Mouse (Mus musculus) embryonic facial prominence, embryonic 12.5 days (tissue): ENCODE results near the gene Rell1. TPM values are rescaled to one million over a fixed set of nuclear protein-coding genes. Genes with fewer than 3 reads are reported as not detected.
A peak's percentile ranks its signal among the peaks of the same experiment; 100 is the strongest.
"Not testable (repeated sequence)": the region's sequence is repeated elsewhere in the genome, so short reads cannot be mapped to it uniquely, and the experiment has no call there.

ENCODE experiments used
- ATAC-seq: fragments of 200-750 bp; cut with Nextera tagmentation; 2 replicates; pipeline ENCODE4 v1.8.0; 2017; ENCODE audit not compliant: insufficient number of reproducible peaks, insufficient read depth, low FRiP score, low TSS enrichment
- H3K27ac ChIP-seq: fragments of 300-500 bp; sonication (generic); 2 replicates; pipeline ENCODE4 v1.5.1; 2016; ENCODE audit warnings: mild to moderate bottlenecking
- H3K27me3 ChIP-seq: fragments of 300-500 bp; sonication (generic); 2 replicates; pipeline ENCODE4 v1.6.1; 2016; ENCODE audit warnings: mild to moderate bottlenecking, moderate library complexity
- H3K36me3 ChIP-seq: fragments of 300-500 bp; sonication (generic); 2 replicates; pipeline ENCODE4 v1.6.1; 2016; ENCODE audit warnings: mild to moderate bottlenecking
- H3K4me1 ChIP-seq: fragments of 300-500 bp; sonication (generic); 2 replicates; pipeline ENCODE4 v1.6.1; 2016
- H3K4me2 ChIP-seq: fragments of 300-500 bp; sonication (generic); replicated peaks from 2 replicates; pipeline ENCODE4 v1.6.1; 2016; ENCODE audit warnings: mild to moderate bottlenecking, moderate library complexity
- H3K4me3 ChIP-seq: fragments of 300-500 bp; sonication (generic); 2 replicates; pipeline ENCODE4 v1.5.1; 2016; ENCODE audit warnings: mild to moderate bottlenecking
- H3K9ac ChIP-seq: fragments of 300-500 bp; sonication (generic); 2 replicates; pipeline ENCODE4 v1.6.1; 2016; ENCODE audit warnings: mild to moderate bottlenecking, moderate library complexity
- H3K9me3 ChIP-seq: fragments of 300-500 bp; sonication (generic); 2 replicates; pipeline ENCODE4 v1.6.1; 2016; ENCODE audit warnings: mild to moderate bottlenecking, moderate library complexity
- WGBS: fragments of 180-500 bp; shearing (Covaris S2); methylation state at CpG from one replicate; pipeline ENCODE4 v1.1.7; 2016; 5-methylcytosine and 5-hydroxymethylcytosine counted together
- polyA plus RNA-seq: library from polyadenylated mRNA; unstranded; fragments of >200 nt; fragmentation: Nextera tagmentation; extraction: Ambion mirVana; gene quantifications from 2 replicates; pipeline ENCODE4 v1.2.1, GENCODE M21; 2016

Gene Rell1
- polyA plus RNA-seq, 1 experiment from 2014 or later, result 22.1 TPM

DNA sequence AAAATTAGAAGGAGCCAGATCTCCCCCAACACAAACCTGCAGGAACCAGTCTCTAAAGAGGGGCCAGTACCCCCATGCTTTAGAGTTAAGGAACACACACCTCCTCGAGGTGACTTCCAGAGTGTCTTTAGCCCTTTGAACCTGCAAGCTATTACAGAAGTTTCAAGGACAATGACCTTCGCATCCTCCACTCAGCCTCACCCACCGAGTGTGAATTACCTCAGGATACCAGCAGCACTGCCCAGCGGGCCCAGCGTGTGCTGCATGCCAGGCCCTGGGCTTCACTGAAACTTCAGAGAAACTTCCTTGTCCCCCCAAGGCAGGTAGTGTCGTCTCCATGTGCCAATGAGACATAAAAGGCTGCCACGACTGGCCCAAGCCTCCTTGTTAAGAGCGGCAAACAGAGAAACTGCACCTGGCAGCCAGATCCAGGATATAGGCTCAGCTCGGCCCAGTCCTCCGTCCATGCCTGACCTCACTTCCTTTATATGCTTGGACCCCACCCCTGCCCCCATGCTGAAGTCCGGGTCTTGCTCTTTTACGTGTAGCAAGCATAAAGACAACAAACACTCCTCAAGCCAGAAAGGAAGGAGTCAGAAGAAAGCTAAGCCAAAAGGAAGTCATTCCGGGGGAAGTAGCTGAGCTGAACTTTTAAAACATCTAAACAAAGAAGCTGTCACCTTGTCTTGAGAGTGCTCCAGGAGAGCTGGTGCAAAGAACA lies 45.2 kb downstream of the Rell1 start:
- Histone ChIP-seq H3K36me3 (peaks cover 18% of the 10 kb centered on the region), H3K27me3 (no peaks in the 10 kb centered on the region), H3K4me2 (no peak overlapping the region), H3K27ac (no peak overlapping the region), H3K9me3 (no peaks in the 10 kb centered on the region), H3K4me1 (0 out of 2 replicates have a peak, but pooled peaks cover 4% of the 10 kb centered on the region), H3K9ac (no peak overlapping the region), H3K4me3 (no peak overlapping the region)
- 74% methylated on average over 13 of the region's 13 CpGs for WGBS
- no peak for ATAC-seq

DNA sequence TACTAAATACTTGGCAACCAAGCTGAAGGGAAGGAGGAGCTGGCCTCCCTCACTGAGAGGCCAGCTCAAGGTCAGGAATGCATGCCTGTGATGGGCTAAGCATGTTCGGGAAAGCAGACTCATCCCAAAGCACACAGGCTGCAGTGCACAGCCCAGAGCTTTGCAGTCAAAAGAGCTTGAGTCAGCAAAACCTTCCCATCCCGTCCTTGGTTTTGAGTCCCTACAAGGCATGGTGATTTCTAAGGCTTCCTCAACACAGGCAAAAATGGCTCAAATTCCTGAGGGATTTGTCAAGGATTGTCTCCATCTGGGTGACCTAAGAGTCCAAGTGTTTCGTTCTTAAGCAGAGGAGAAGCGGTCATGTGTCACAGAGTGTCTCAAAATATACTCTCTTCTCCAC lies 50.5 kb downstream of the Rell1 start:
- Histone ChIP-seq H3K4me3 (no peak overlapping the region), H3K36me3 (0 out of 2 replicates have a peak, but pooled peaks cover under 1% of the 10 kb centered on the region), H3K4me1 (0 out of 2 replicates have a peak, but pooled peaks cover 4% of the 10 kb centered on the region), H3K9me3 (no peaks in the 10 kb centered on the region), H3K27me3 (no peaks in the 10 kb centered on the region), H3K27ac (no peak overlapping the region), H3K9ac (no peak overlapping the region), H3K4me2 (no peak overlapping the region)
- no peak for ATAC-seq
- 69% methylated on average over 4 of the region's 4 CpGs for WGBS

DNA sequence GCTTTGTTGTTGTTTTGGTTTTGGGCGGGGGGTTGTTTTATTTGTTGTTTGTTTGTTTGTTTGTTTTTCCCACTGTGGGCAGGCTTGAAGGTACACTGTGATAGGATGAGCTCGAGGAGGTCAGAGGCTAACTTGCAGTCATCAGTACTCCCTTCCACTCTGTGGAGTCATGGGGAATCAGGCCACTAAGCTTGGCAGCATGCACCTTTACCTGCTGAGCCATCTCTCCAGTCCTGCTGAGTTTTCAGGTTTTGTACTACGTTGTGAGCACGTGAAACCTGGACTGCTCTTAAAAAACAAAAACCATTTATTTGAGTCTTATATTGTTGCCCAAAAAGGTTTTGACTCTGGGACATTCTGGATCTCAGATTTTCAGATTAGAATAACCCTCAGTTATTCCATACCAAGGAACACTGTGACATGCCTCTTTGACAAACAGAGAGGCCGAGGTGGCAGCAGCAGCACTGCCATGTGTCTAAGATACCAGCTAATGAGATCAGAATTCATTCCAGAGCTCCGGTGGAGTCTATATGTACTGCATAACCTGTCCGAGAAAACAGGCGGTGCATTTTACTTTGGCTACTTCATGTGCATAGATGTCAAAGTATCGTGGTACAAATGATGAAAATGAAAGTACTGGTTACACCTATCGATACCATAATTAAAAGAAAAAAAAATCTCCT lies 52.1 kb downstream of the Rell1 start:
- ATAC-seq, result no peak
- H3K4me3 ChIP-seq, result no peak overlapping the region
- H3K4me1 ChIP-seq, result 0 out of 2 replicates have a peak, but pooled peaks cover 4% of the 10 kb centered on the region
- H3K9ac ChIP-seq, result no peak overlapping the region
- 89% methylated on average over 10 of the region's 10 CpGs for WGBS
- H3K27me3 ChIP-seq, result no peaks in the 10 kb centered on the region
- no peak overlapping the region for H3K4me2 ChIP-seq
- no peaks in the 10 kb centered on the region for H3K9me3 ChIP-seq
- no peaks in the 10 kb centered on the region for H3K36me3 ChIP-seq
- no peak overlapping the region for H3K27ac ChIP-seq

DNA sequence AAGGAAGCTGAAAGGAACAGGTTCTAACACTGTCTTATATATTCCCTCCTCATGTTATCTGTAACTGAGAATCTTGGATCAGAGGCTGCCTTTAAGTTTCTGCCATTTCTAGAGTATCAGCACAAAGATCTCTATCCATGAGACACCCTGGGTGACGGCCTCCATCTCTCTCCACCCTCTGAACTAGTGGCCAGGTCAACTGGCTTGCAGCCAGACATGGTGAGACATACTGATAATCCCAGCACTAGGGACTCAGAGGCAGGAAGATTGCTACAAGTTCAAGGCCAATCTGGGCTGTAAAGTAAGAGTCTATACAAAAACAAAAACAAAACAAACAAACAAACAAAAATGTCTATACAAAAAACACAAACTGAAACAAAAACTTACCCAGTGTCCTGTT lies 53.8 kb downstream of the Rell1 start:
- WGBS, result 88% methylated on average over 1 of the region's 1 CpGs
- Histone ChIP-seq H3K27me3 (no peaks in the 10 kb centered on the region), H3K9me3 (no peaks in the 10 kb centered on the region), H3K9ac (no peak overlapping the region), H3K4me2 (no peak overlapping the region), H3K4me1 (no peaks in the 10 kb centered on the region), H3K36me3 (no peaks in the 10 kb centered on the region), H3K4me3 (no peak overlapping the region), H3K27ac (no peak overlapping the region)
- ATAC-seq, result no peak

DNA sequence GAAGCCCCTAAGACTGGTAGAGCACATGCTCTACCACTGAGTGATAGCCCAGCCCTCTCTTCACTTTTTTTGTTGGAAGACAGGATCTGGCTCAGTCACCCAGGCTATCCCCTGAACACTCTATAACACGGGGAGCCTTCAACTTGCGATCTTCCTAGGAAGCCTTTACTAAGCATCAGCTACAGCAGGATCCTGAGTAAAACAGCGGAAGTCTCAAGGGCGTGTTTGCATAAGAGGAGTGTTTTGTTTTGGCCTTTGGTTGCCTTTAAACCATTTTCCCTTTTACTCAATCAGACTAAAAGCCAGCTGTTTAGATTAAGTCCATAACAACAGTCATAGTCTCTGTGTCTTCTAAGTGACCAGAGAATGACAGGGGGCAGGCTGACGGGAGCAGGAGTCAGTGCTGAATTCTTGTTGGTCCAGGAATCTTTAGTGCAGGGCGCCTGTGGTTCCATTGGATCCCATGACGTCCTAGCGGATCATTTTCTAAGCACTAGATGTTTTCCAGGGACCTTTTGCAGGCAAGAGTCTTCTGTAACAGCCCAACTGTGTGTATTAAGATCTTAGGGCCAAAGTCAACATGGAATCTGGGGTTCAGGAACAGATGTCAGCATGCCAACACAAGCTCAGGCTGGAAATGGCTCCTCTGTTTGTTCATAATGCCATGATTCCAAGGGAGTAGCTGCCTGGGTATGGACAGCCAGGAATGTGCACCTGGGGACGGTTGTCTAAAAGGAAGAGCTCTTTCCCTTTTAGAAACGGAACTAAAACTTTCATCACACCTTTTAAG lies 58.3 kb downstream of the Rell1 start:
- Histone ChIP-seq H3K27me3 (no peaks in the 10 kb centered on the region), H3K9ac (no peak overlapping the region), H3K4me3 (no peak overlapping the region), H3K4me1 (0 out of 2 replicates have a peak, but pooled peaks cover 3% of the 10 kb centered on the region), H3K9me3 (no peaks in the 10 kb centered on the region), H3K36me3 (no peaks in the 10 kb centered on the region), H3K27ac (no peak overlapping the region), H3K4me2 (no peak overlapping the region)
- 87% methylated on average over 10 of the region's 10 CpGs for WGBS
- ATAC-seq, result no peak

DNA sequence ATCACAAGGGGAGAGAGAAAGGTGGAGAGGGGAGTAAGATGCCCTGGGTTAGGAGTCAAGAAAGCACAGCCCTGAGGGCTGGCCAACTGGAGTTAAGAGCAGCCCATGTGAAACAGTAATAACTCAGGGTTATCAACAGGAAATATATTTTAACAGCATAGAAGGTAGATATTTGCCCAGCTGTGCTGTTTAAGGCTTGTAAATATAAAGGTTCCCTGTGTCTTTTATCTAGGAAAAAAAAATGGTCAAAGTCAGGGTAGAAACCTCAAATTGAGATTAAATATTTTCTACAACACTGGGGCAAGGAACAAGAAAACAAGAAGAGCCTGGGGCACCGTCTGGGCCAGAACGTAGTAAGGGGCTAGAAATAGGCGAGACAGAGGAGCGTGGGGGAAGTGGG lies 61.2 kb downstream of the Rell1 start:
- H3K9ac ChIP-seq, result no peak overlapping the region
- H3K4me2 ChIP-seq, result no peak overlapping the region
- H3K9me3 ChIP-seq, result no peaks in the 10 kb centered on the region
- H3K27ac ChIP-seq, result no peak overlapping the region
- H3K36me3 ChIP-seq, result no peaks in the 10 kb centered on the region
- H3K4me1 ChIP-seq, result 0 out of 2 replicates have a peak, but pooled peaks cover 3% of the 10 kb centered on the region
- ATAC-seq, result no peak
- no peaks in the 10 kb centered on the region for H3K27me3 ChIP-seq
- 38% methylated on average over 4 of the region's 4 CpGs for WGBS
- no peak overlapping the region for H3K4me3 ChIP-seq

DNA sequence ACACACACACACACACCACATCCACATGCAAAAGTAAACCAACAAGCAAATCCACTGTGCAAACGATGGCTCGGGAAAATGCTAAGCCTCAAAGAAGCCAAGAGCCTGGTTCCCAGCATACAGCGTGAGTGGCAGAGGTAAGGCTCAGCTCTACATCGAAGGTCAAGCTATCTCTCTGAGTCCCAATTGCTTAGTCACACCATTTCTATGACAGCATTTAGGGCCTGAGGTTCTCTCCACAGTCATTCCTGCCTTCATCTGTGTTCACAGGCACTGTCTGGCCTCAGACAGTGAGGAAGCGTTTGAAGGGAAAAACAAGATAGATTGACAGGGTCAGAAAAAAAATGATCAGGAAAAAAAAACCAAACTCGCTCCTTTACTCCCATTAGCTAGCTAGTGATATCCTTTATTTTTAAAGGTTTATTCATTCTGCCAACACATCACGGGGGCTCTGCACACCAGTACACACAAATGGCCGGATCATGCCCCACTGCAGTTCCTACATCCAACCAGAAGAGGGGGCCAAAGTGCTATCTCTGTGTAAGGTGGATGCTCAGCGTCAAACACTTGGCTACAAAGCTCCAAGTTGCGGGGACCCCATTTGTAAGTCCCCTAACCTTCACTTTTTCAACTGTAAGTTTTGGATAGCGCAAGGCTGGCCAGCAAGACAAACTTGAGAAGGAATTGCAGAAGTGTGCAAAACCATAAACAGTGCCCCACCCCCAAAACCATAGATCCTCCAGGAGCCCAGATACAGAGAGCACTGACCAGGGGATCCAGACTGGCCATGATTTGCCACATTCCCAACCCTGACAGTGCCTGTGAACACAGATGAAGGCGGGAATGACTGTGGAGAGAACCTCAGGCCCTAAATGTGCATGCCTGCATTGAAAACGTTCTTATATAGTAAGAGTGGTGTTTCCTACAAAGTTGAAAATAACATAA lies 62.3 kb downstream of the Rell1 start:
- Histone ChIP-seq H3K4me3 (no peak overlapping the region), H3K4me2 (no peak overlapping the region; the same call in 1 of the 2 replicates), H3K27me3 (no peaks in the 10 kb centered on the region), H3K27ac (no peak overlapping the region), H3K36me3 (no peaks in the 10 kb centered on the region), H3K9me3 (no peaks in the 10 kb centered on the region), H3K4me1 (0 out of 2 replicates have a peak, but pooled peaks cover 3% of the 10 kb centered on the region), H3K9ac (no peak overlapping the region)
- 0 out of 2 replicates have a peak, but pooled peaks have one; percentile 36 for ATAC-seq
- WGBS, result 40% methylated on average over 13 of the region's 13 CpGs

DNA sequence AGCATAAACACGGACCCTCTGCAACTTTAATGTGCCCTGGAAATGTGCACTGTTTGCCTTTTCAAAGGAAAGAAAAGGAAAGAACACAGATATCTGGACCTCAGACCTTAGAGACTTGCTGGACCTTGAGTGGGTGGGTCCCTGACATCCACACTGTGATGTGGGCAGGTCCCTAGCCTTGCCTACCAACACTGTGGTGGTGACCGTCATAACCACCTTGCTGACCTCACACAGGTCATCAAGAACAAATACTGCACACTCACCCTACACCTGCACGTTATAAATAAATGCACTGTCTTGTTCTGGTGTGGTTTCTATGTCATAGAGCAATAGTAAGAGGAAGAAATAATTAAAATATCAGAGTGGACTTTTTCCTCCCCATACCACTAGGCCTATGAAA lies 65.4 kb downstream of the Rell1 start:
- H3K9me3 ChIP-seq, result no peaks in the 10 kb centered on the region
- WGBS, result 76% methylated on average over 3 of the region's 3 CpGs
- ATAC-seq, result no peak
- no peaks in the 10 kb centered on the region for H3K27me3 ChIP-seq
- H3K9ac ChIP-seq, result no peak overlapping the region
- H3K27ac ChIP-seq, result no peak overlapping the region
- no peak overlapping the region for H3K4me3 ChIP-seq
- H3K4me1 ChIP-seq, result 0 out of 2 replicates have a peak, but pooled peaks cover 3% of the 10 kb centered on the region
- no peaks in the 10 kb centered on the region for H3K36me3 ChIP-seq
- no peak overlapping the region for H3K4me2 ChIP-seq

DNA sequence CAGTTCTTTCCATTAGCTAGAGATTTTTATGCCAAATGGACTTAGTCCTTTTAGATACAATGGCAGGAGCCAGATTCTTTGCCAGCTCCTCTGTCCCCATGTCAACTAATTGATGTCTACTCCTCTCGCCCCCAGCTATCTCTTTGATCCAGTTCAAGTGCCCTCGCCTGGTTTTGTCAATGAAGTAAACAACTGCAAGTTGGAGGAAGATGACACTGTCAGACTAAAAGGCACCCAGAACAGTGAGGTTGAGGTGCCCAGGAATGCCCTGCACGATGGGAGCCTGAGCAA lies 70.9 kb downstream of the Rell1 start:
- H3K4me2 ChIP-seq, result no peak overlapping the region
- no peaks in the 10 kb centered on the region for H3K27me3 ChIP-seq
- no peak for ATAC-seq

DNA sequence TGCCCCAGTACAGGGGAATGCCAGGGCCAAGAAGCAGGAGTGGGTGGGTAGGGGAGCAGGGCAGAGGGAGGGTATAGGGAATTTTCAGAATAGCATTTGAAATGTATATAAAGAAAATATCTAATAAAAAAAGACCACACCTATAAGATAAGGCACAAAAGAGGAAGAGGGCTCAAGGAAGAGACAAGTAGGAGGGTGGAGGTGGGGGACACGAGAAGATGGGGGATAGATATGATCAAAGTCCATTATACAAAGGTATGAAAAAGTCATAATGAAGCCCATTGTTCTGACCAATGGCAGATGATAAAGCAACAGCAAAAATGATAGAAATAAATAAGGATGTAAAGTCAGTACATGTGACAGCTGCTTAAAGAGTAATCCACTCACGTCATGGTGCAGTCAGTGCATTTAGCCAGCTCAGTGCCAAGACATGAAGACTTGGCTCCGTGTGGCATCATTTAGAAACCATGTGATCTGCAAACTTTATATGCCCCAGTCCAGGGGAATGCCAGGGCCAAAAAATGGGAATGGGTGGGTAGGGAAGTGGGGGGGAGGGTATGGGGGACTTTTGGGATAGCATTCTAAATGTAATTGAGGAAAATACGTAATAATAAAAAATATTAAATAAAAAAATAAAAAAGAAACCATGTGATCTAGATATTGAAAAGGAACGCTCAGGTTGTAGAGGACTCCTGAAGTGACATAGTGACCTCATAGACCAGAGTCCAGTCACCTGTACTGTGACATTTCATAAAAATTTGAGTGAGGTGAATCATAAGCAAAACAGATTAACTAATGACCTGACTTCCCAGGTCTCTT lies 71.5 kb downstream of the Rell1 start:
- H3K4me1 ChIP-seq, H3K36me3 ChIP-seq, H3K9ac ChIP-seq, H3K9me3 ChIP-seq, ATAC-seq, H3K27ac ChIP-seq, H3K4me2 ChIP-seq, H3K27me3 ChIP-seq, H3K4me3 ChIP-seq: not testable (repeated sequence)
- WGBS, result 87% methylated on average over 5 of the region's 5 CpGs

More for the DNA sequence above, 70.9 kb downstream of the Rell1 start:
- Histone ChIP-seq H3K9me3 (no peaks in the 10 kb centered on the region), H3K9ac (no peak overlapping the region), H3K4me1 (no peaks in the 10 kb centered on the region), H3K27ac (no peak overlapping the region), H3K36me3 (no peaks in the 10 kb centered on the region), H3K4me3 (no peak overlapping the region)
- 84% methylated on average over 3 of the region's 3 CpGs for WGBS
